Mouse (Mus musculus): ENCODE data around the gene Pdk1.
A peak's percentile ranks its signal among the peaks of the same experiment; 100 is the strongest.

DNA sequence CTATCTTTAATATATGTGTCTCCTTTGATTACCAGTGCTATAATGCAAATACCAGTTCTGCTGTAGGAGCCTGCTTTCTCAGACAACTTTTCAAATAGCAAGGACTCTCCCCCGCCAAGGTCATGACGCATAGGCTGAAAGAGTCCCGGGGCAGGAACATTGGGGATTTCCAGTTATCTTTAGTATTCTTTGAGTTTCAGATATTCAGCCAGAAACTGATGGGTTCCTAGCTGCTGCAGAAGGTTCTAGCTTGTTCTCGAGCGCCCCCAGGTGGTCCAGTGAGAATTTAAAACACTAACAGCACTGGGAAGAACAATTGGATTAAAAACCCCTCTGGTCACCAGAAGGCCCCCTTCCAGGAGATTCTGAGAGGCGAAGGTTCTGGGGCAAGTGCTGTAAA, 35.2 kb upstream of the Pdk1 start:
- TF ChIP-seq CTCF (IDR thresholded peaks at IDR 0.05; ENCODE audit: low read depth) (peak; percentile 71), EP300 (IDR thresholded peaks at IDR 0.05; ENCODE audit: low read depth) (no peak)

All from liver, postnatal 0 days (tissue).